Mouse (Mus musculus) liver, embryonic 11.5 days (tissue): ENCODE measurements around the gene B230219D22Rik. TPM values are rescaled to one million over a fixed set of nuclear protein-coding genes. Genes with fewer than 3 reads are reported as not detected.
A peak's percentile ranks its signal among the peaks of the same experiment; 100 is the strongest.

Experiments used
- ATAC-seq: fragments of 200-750 bp; cut with Nextera tagmentation; replicated peaks from 2 replicates; pipeline ENCODE4 v1.8.0; 2017; ENCODE audit warnings: moderate number of reproducible peaks, mild to moderate bottlenecking, moderate TSS enrichment, moderate library complexity; ENCODE audit not compliant: low FRiP score
- DNase-seq: peaks from one replicate; pipeline ENCODE4 v3.0.0-alpha.2; 2017; ENCODE audit warnings: low spot score
- H3K27ac ChIP-seq: fragments of 300-500 bp; sonication (generic); 2 replicates; pipeline ENCODE4 v1.5.1; 2014; ENCODE audit warnings: mild to moderate bottlenecking, low read depth, low read length, control low read depth
- H3K27me3 ChIP-seq: fragments of 300-500 bp; sonication (generic); replicated peaks from 2 replicates; pipeline ENCODE4 v1.6.1; 2014; ENCODE audit warnings: low read length, mixed read lengths; ENCODE audit not compliant: control insufficient read depth, insufficient read depth
- H3K36me3 ChIP-seq: fragments of 300-500 bp; sonication (generic); 2 replicates; pipeline ENCODE4 v1.6.1; 2014; ENCODE audit warnings: mild to moderate bottlenecking, low read length, moderate library complexity, mixed read lengths; ENCODE audit not compliant: control insufficient read depth, insufficient read depth
- H3K4me1 ChIP-seq: fragments of 300-500 bp; sonication (generic); replicated peaks from 2 replicates; pipeline ENCODE4 v1.6.1; 2014; ENCODE audit warnings: low read length, mixed read lengths; ENCODE audit not compliant: control insufficient read depth, insufficient read depth
- H3K4me2 ChIP-seq: fragments of 300-500 bp; sonication (generic); 2 replicates; pipeline ENCODE4 v1.6.1; 2014; ENCODE audit warnings: mild to moderate bottlenecking, control low read depth, moderate library complexity
- H3K4me3 ChIP-seq: fragments of 300-500 bp; sonication (generic); 2 replicates; pipeline ENCODE4 v1.5.1; 2014; ENCODE audit warnings: low read depth, low read length, control low read depth
- H3K9ac ChIP-seq: fragments of 300-500 bp; sonication (generic); 2 replicates; pipeline ENCODE4 v1.6.1; 2014; ENCODE audit warnings: low read depth, low read length, control low read depth
- H3K9me3 ChIP-seq: fragments of 300-500 bp; sonication (generic); 2 replicates; pipeline ENCODE4 v1.6.1; 2016; ENCODE audit warnings: low read length, inconsistent platforms, mixed read lengths; ENCODE audit not compliant: control insufficient read depth
- WGBS: fragments of 180-500 bp; shearing (Covaris S2); extraction: QIAGEN DNeasy Blood & Tissue Kit; methylation state at CpG from one replicate; pipeline ENCODE4 v1.1.7; 2014; 5-methylcytosine and 5-hydroxymethylcytosine counted together
- polyA plus RNA-seq: library from polyadenylated mRNA; unstranded; fragments of >200 nt; fragmentation: Nextera tagmentation; extraction: Ambion mirVana; gene quantifications from 2 replicates; pipeline ENCODE4 v1.2.1, GENCODE M21; 2014

The B230219D22Rik gene
- polyA plus RNA-seq, 1 experiment from 2014 or later, result 39.3 TPM

DNA sequence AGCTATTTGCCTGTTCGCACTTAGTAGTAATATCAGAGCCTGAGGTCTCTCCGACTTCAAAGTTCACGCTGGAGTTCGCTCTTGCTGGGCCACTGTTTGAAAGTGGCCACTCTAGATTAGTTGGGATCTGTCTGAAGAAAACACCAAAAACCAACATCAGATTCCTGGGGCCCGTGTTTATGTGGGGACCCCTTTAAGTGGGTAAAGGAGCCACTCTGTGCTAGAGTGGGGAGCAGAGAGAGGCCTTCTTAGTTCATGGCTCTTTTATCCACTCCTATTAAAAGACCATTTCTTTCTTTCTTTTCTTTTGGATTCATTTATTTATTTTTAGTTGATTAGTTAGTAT is 22.2 kb downstream of the B230219D22Rik start:
- Histone ChIP-seq H3K27ac (peak overlapping the region; percentile 54; the same call in 1 of the 2 replicates), H3K27me3 (no peaks in the 10 kb centered on the region), H3K4me3 (peak overlapping the region; percentile 85), H3K9me3 (no peaks in the 10 kb centered on the region), H3K9ac (peak overlapping the region; percentile 92), H3K36me3 (peaks cover 11% of the 10 kb centered on the region; the same call in 1 of the 2 replicates), H3K4me1 (no peaks in the 10 kb centered on the region), H3K4me2 (peak overlapping the region; percentile 78)
- 14% methylated on average over 5 of the region's 5 CpGs for WGBS
- DNase-seq (no peak), ATAC-seq (no peak)

GRCm38 (mm10) chr13:55715908-55716510 is 23.1 kb downstream of the B230219D22Rik start:
- Histone ChIP-seq H3K27ac (no peak overlapping the region), H3K4me2 (no peak overlapping the region), H3K36me3 (peaks cover 12% of the 10 kb centered on the region; the same call in 1 of the 2 replicates), H3K9me3 (no peaks in the 10 kb centered on the region), H3K9ac (no peak overlapping the region), H3K27me3 (no peaks in the 10 kb centered on the region), H3K4me1 (no peaks in the 10 kb centered on the region), H3K4me3 (no peak overlapping the region)
- 83% methylated on average over 7 of the region's 7 CpGs for WGBS
- DNase-seq, result no peak
- ATAC-seq, result no peak

DNA sequence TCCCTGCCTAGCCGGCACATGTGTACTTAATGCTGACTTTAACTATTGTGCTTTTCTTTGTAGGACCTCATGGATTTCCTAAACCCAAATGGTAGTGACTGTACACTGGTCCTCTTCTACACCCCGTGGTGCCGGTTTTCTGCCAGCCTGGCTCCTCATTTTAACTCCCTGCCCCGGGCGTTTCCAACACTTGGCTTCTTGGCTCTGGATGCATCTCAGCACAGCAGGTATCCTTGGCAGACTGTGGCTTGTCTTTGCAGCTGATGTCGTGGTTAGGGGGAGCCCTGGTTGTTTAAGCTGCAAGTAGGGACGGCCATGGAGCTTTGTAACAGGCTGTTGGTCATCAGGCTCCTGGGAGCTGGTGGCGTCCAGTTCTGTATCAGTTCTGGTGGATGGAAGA is 28.6 kb downstream of the B230219D22Rik start:
- 78% methylated on average over 8 of the region's 8 CpGs for WGBS

GRCm38 (mm10) chr13:55721995-55722394 is 29.1 kb downstream of the B230219D22Rik start:
- Histone ChIP-seq H3K9me3 (no peaks in the 10 kb centered on the region), H3K27me3 (no peaks in the 10 kb centered on the region), H3K36me3 (peaks cover 17% of the 10 kb centered on the region; the same call in 1 of the 2 replicates), H3K9ac (no peak overlapping the region), H3K4me1 (no peaks in the 10 kb centered on the region), H3K4me2 (no peak overlapping the region), H3K4me3 (no peak overlapping the region), H3K27ac (no peak overlapping the region)
- DNase-seq, result no peak
- no peak for ATAC-seq
- WGBS, result 90% methylated on average over 2 of the region's 2 CpGs

More for the DNA sequence above, 28.6 kb downstream of the B230219D22Rik start:
- Histone ChIP-seq H3K27me3 (no peaks in the 10 kb centered on the region), H3K27ac (no peak overlapping the region), H3K9me3 (no peaks in the 10 kb centered on the region), H3K4me1 (no peaks in the 10 kb centered on the region), H3K36me3 (peaks cover 17% of the 10 kb centered on the region; the same call in 1 of the 2 replicates), H3K4me3 (no peak overlapping the region), H3K9ac (no peak overlapping the region), H3K4me2 (no peak overlapping the region)
- DNase-seq (no peak), ATAC-seq (no peak)

DNA sequence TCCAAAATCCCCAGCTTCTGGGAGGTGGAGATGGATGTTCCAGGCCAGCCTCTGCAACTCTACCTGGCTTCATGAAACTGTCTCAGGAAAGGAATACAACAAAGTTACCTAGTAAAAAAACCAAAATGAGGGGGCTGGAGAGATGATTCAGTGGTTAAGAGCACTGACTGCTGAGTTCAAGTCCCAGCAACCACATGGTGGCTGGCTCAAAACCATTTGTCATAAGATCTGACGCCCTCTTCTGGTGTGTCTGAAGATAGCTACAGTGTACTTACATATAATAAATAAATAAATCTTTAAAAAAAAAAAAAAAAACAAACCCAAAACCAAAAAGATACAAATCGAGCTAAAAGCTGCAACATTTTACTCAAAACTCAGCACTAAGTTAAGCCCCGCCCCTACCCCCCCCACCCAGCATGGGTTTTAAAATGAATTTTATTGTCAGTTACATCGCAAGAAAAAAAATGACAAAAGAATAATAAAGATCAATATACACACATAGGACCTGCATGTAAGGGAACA is 33.7 kb downstream of the B230219D22Rik start:
- DNase-seq (no peak), ATAC-seq (no peak)
- H3K36me3 ChIP-seq, result peaks cover 4% of the 10 kb centered on the region; the same call in 1 of the 2 replicates
- H3K27me3 ChIP-seq, result no peaks in the 10 kb centered on the region
- H3K9me3 ChIP-seq, result no peaks in the 10 kb centered on the region
- H3K4me1 ChIP-seq, result no peaks in the 10 kb centered on the region
- peak overlapping the region; percentile 83 for H3K9ac ChIP-seq
- H3K27ac ChIP-seq, result peak overlapping the region; percentile 97
- H3K4me2 ChIP-seq, result peak overlapping the region; percentile 70
- H3K4me3 ChIP-seq, result peak overlapping the region; percentile 71
- 6% methylated on average over 4 of the region's 4 CpGs for WGBS

DNA sequence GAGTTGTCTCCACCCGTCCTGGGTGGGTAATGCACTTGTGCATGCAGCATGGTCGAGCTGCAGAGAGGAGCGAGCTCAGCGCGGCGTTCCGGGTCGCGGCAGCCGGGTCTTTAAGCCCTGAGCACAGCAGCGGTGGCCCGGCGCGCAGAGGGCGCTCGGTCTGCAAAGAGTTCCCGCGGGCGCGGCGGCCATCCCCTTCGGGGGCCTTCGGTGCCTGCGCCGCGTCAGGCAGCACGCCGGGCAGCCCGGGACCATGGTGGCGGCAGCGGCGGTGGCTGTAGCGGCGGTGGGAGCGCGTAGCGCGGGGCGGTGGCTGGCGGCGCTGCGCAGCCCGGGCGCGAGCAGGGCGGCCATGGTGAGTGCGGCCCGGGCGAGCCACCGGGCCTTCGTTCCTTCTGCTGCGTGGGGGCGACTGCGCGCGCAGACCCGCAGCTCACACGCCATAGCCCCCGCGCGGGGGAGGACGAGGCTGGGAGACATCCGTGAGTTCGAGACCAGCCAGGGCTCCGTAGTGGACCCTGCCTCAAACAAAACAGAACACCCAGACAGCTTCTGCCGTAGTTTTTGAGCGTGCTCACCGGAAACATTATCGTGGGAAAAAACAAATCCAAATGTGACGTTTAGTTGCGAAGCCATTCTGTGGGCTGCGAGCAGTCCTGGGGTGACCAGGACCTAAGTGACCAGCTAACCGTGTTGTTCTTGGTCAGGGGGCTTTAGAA is 34.4 kb downstream of the B230219D22Rik start, which contains the start of gene Pcbd2:
TSS of gene Pcbd2 (plus strand) at position 249 of the 719 bp plus-strand sequence.
- H3K27me3 ChIP-seq, result no peaks in the 10 kb centered on the region
- H3K9ac ChIP-seq, result peak within 1 kb of the TSS; percentile 83
- H3K27ac ChIP-seq, result peak within 1 kb of the TSS; percentile 97
- no peaks in the 10 kb centered on the region for H3K9me3 ChIP-seq
- DNase-seq, result peak; percentile 89
- H3K4me3 ChIP-seq, result peak within 1 kb of the TSS; percentile 71
- H3K36me3 ChIP-seq, result peaks cover 3% of the 10 kb centered on the region; the same call in 1 of the 2 replicates
- WGBS, result under 1% methylated on average over 62 of the region's 73 CpGs
- peak; percentile 87 for ATAC-seq
- peak within 1 kb of the TSS; percentile 70 for H3K4me2 ChIP-seq
- no peaks in the 10 kb centered on the region for H3K4me1 ChIP-seq

- peak overlapping the region; percentile 97 for H3K27ac ChIP-seq
- H3K4me1 ChIP-seq, result no peaks in the 10 kb centered on the region
- no peaks in the 10 kb centered on the region for H3K9me3 ChIP-seq
- 2% methylated on average over 19 of the region's 19 CpGs for WGBS
- ATAC-seq, result peak; percentile 77
- DNase-seq, result peak; percentile 78
- H3K27me3 ChIP-seq, result no peaks in the 10 kb centered on the region
- peaks cover 3% of the 10 kb centered on the region; the same call in 1 of the 2 replicates for H3K36me3 ChIP-seq
- H3K4me3 ChIP-seq, result peak overlapping the region; percentile 71
- H3K4me2 ChIP-seq, result peak overlapping the region; percentile 70
- H3K9ac ChIP-seq, result peak overlapping the region; percentile 83
These were observed 34.9 kb downstream of the B230219D22Rik start for GRCm38 (mm10) chr13:55727839-55728238.

DNA sequence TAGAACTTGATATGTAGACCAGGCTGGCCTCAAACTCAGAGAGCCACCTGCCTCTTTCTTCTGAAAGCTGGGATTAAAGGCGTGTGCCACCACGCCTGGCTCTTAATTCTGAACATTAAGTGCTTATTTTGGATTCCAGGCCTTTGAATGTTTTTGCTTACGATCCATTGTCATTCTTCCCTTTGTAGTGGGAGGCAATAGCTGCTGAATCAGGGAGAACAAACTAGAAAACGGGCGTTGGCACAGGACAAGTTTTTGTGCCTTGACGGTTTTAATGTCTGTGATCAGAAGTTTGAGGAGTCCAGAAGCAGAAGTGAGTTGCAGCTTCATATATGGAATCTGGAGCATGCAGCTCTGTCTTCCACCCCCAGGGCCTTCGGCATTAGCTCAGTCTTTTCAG is 37.8 kb downstream of the B230219D22Rik start:
- H3K27me3 ChIP-seq, result no peaks in the 10 kb centered on the region
- no peaks in the 10 kb centered on the region for H3K4me1 ChIP-seq
- no peak overlapping the region for H3K4me2 ChIP-seq
- no peak overlapping the region for H3K4me3 ChIP-seq
- H3K9ac ChIP-seq, result no peak overlapping the region
- ATAC-seq (no peak), DNase-seq (no peak)
- no peaks in the 10 kb centered on the region; the same call in 1 of the 2 replicates for H3K36me3 ChIP-seq
- no peak overlapping the region for H3K27ac ChIP-seq
- WGBS, result 89% methylated on average over 7 of the region's 7 CpGs
- H3K9me3 ChIP-seq, result no peaks in the 10 kb centered on the region
